Mouse (Mus musculus) lung, embryonic 16.5 days (tissue): ENCODE measurements around the gene Shkbp1. TPM values are rescaled to one million over a fixed set of nuclear protein-coding genes. Genes with fewer than 3 reads are reported as not detected.

Experiments used
- ATAC-seq: fragments of 200-750 bp; cut with Nextera tagmentation; 2 replicates; pipeline ENCODE4 v1.8.0; 2017; ENCODE audit warnings: low read depth, mild to moderate bottlenecking, moderate library complexity
- H3K27ac ChIP-seq: fragments of 300-500 bp; sonication (generic); 2 replicates; pipeline ENCODE4 v1.5.1; 2014; ENCODE audit warnings: mild to moderate bottlenecking, control low read depth, low read length
- H3K27me3 ChIP-seq: fragments of 300-500 bp; sonication (generic); 2 replicates; pipeline ENCODE4 v1.6.1; 2014; ENCODE audit warnings: low read depth, low read length, mixed read lengths; ENCODE audit not compliant: control insufficient read depth, insufficient read depth
- H3K36me3 ChIP-seq: fragments of 300-500 bp; sonication (generic); 2 replicates; pipeline ENCODE4 v1.6.1; 2014; ENCODE audit warnings: low read length; ENCODE audit not compliant: control insufficient read depth, insufficient read depth
- H3K4me1 ChIP-seq: fragments of 300-500 bp; sonication (generic); replicated peaks from 2 replicates; pipeline ENCODE4 v1.6.1; 2014; ENCODE audit warnings: low read length, mixed read lengths; ENCODE audit not compliant: control insufficient read depth, insufficient read depth
- H3K4me2 ChIP-seq: fragments of 300-500 bp; sonication (generic); 2 replicates; pipeline ENCODE4 v1.6.1; 2014; ENCODE audit warnings: low read depth, low read length, control low read depth
- H3K4me3 ChIP-seq: fragments of 300-500 bp; sonication (generic); 2 replicates; pipeline ENCODE4 v1.5.1; 2014; ENCODE audit warnings: mild to moderate bottlenecking, low read length, control low read depth
- H3K9ac ChIP-seq: fragments of 300-500 bp; sonication (generic); 2 replicates; pipeline ENCODE4 v1.6.1; 2014; ENCODE audit warnings: low read length, control low read depth
- H3K9me3 ChIP-seq: fragments of 300-500 bp; sonication (generic); 2 replicates; pipeline ENCODE4 v1.6.1; 2016; ENCODE audit warnings: low read length; ENCODE audit not compliant: control insufficient read depth
- WGBS: fragments of 180-500 bp; shearing (Covaris S2); extraction: QIAGEN DNeasy Blood & Tissue Kit; methylation state at CpG from one replicate; pipeline ENCODE4 v1.1.7; 2014; 5-methylcytosine and 5-hydroxymethylcytosine counted together
- polyA plus RNA-seq: library from polyadenylated mRNA; unstranded; fragments of >200 nt; fragmentation: Nextera tagmentation; extraction: Ambion mirVana; gene quantifications from 2 replicates; pipeline ENCODE4 v1.2.1, GENCODE M21; 2015

Gene Shkbp1
- polyA plus RNA-seq, 1 experiment from 2014 or later, result 46.2 TPM

DNA sequence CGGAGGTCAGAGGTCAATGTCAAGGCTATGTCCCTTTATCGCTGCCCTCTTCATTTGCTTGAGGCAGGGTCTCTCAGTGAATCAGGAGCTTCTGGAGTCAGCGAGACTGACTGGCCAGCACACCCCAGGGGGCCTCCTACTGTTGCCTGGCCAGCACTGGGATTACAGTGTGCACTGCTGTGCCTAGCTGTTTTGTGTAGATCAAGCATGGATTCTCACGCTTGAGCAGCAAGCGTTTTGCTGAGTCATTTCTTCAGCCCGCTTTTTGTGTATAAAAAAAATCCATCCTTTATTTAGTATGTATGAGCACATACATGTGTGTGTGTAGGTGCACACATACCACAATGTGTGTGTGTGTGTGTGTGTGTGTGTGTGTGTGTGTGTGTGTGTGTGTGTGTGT is 33.4 kb upstream of the Shkbp1 start:
- peaks cover 18% of the 10 kb centered on the region for H3K27me3 ChIP-seq
- no peaks in the 10 kb centered on the region for H3K36me3 ChIP-seq
- no peak overlapping the region for H3K27ac ChIP-seq
- no peak overlapping the region for H3K4me2 ChIP-seq
- no peak overlapping the region for H3K4me3 ChIP-seq
- ATAC-seq, result no peak
- 62% methylated on average over 6 of the region's 6 CpGs for WGBS
- H3K9ac ChIP-seq, result no peak overlapping the region
- no peaks in the 10 kb centered on the region for H3K4me1 ChIP-seq
- H3K9me3 ChIP-seq, result no peaks in the 10 kb centered on the region

- Histone ChIP-seq H3K9me3 (no peaks in the 10 kb centered on the region), H3K27me3 (no peaks in the 10 kb centered on the region), H3K9ac (no peak overlapping the region), H3K4me1 (no peaks in the 10 kb centered on the region), H3K36me3 (no peaks in the 10 kb centered on the region), H3K27ac (no peak overlapping the region), H3K4me3 (no peak overlapping the region), H3K4me2 (no peak overlapping the region)
- 30% methylated on average over 4 of the region's 4 CpGs for WGBS
- ATAC-seq, result peak; percentile 68; the same call in 1 of the 2 replicates
Observed at GRCm38 (mm10) chr7:27384731-27385130, 28.9 kb upstream of the Shkbp1 start.

DNA sequence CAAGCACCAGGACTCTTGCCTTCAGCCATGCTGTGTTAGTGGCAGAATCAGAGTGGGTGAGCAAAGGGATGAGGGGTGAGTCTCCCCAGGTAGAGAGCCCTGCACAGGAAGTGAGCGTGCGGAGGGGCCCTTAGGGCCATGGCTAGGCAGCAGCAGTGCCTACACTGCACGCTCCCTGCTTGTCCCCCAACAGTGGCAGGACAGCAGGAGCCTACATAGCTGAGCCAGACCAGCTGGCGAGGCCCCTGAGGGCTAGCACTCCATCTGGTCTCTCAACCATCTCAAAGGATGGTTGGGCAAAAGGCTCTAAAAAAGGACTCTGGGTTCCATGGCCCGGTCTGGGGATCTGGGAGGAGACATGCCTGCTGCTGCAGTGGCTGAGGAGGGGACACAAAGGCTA is 28.3 kb upstream of the Shkbp1 start:
- Histone ChIP-seq H3K4me2 (no peak overlapping the region), H3K9ac (no peak overlapping the region), H3K36me3 (no peaks in the 10 kb centered on the region), H3K4me3 (no peak overlapping the region), H3K9me3 (no peaks in the 10 kb centered on the region), H3K27me3 (no peaks in the 10 kb centered on the region), H3K27ac (no peak overlapping the region), H3K4me1 (no peaks in the 10 kb centered on the region)
- WGBS, result 62% methylated on average over 5 of the region's 5 CpGs
- ATAC-seq, result no peak

- Histone ChIP-seq H3K4me3 (no peak overlapping the region), H3K27ac (no peak overlapping the region), H3K4me1 (0 out of 2 replicates have a peak, but pooled peaks cover 2% of the 10 kb centered on the region), H3K9ac (no peak overlapping the region), H3K4me2 (no peak overlapping the region), H3K27me3 (no peaks in the 10 kb centered on the region; the same call in 1 of the 2 replicates), H3K9me3 (no peaks in the 10 kb centered on the region), H3K36me3 (no peaks in the 10 kb centered on the region)
- WGBS, result 71% methylated on average over 1 of the region's 1 CpGs
- no peak for ATAC-seq
Observed at GRCm38 (mm10) chr7:27383233-27383632, 27.4 kb upstream of the Shkbp1 start.

DNA sequence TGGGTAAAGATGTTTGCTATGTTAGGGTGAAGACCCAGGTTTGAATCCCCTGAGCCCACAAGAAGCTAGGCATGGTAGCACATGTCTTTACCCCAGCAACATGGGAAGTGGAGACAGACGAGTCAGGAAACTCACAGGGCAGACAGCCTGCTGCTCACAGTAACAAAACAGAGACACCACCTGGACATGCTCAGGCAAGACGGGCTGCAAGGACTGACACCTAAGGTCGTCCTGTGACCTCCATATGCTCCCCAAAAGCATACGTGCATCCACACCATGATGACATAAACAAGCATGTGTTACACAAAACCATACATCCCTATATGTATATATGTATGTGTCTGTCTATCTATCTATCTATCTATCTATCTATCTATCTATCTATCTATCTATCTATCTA is 25.7 kb upstream of the Shkbp1 start:
- ATAC-seq, result no peak
- Histone ChIP-seq H3K27ac (no peak overlapping the region), H3K4me3 (no peak overlapping the region), H3K4me2 (no peak overlapping the region), H3K9me3 (no peaks in the 10 kb centered on the region), H3K4me1 (0 out of 2 replicates have a peak, but pooled peaks cover 2% of the 10 kb centered on the region), H3K36me3 (no peaks in the 10 kb centered on the region), H3K27me3 (peaks cover 3% of the 10 kb centered on the region; the same call in 1 of the 2 replicates), H3K9ac (no peak overlapping the region)
- 37% methylated on average over 4 of the region's 4 CpGs for WGBS

DNA sequence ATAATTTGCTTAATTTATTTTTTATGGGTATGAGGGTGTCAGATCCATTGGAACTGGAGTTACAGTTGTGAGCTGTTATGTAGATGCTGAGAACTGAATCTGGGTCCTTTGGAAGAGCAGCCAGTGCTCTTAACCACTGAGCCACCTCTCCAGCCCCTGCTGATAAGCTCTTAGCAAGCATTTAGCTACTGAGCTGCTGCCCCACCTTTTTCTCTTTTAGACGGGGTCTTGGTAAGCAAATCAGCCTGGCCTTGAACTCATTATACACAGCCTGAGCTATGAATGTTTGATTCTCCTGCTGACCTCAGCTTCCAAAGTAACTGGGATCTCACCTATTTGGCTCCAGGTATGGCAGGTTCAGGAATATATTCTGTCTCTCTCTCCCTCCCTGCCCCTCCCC is 25.2 kb upstream of the Shkbp1 start:
- Histone ChIP-seq H3K4me2 (no peak overlapping the region), H3K4me1 (0 out of 2 replicates have a peak, but pooled peaks cover 2% of the 10 kb centered on the region), H3K4me3 (no peak overlapping the region), H3K9ac (no peak overlapping the region), H3K27ac (no peak overlapping the region), H3K9me3 (no peaks in the 10 kb centered on the region), H3K27me3 (peaks cover 7% of the 10 kb centered on the region), H3K36me3 (no peaks in the 10 kb centered on the region)
- WGBS, result 33% methylated on average over 1 of the region's 1 CpGs
- no peak for ATAC-seq

DNA sequence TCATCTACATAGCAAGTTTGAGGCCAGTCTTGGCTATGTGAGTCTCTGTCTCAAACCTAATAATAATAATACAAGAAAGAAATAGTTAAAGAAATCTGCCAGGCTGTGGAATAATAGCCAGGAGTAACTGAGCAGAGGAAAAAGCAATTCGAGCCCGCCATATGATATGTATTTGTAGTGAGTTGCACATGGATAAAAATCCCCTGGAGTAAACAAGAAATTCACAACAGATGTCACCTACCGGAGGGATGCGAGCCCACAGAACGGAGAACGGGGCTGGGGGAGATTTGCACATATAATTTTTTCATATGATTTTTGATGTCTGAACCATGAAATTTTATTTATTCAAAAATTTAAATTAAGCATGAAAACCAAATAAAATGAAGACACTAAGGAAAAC is 24.0 kb upstream of the Shkbp1 start:
- 90% methylated on average over 6 of the region's 6 CpGs for WGBS
- H3K4me2 ChIP-seq, result no peak overlapping the region

DNA sequence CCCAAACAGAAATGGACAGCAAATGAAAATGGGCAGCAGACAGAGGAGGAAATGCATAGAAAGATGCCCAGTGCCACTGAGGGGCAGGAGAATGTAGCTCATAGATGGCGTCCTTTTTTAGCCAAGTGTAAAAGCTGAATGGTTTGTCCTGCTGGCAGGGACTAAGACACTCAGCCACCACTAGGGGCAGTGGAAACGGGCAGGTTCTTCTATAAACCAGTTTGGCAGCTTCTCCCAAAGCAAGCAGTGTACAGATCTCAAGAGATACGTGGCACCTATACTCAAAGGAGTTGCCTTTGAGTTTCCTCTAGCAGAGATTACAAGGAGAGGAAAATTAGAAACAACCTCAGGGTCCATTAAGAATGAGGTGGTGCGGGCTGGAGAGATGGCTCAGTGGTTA is 22.6 kb upstream of the Shkbp1 start:
- 14% methylated on average over 4 of the region's 4 CpGs for WGBS

More for the DNA sequence above, 24.0 kb upstream of the Shkbp1 start:
- Histone ChIP-seq H3K36me3 (no peaks in the 10 kb centered on the region), H3K4me1 (peaks cover 2% of the 10 kb centered on the region; the same call in 1 of the 2 replicates), H3K9me3 (no peaks in the 10 kb centered on the region), H3K27ac (no peak overlapping the region), H3K4me3 (no peak overlapping the region), H3K27me3 (peaks cover 18% of the 10 kb centered on the region), H3K9ac (no peak overlapping the region)
- ATAC-seq, result no peak

GRCm38 (mm10) chr7:27375274-27375673 is 19.5 kb upstream of the Shkbp1 start:
- no peak overlapping the region for H3K27ac ChIP-seq
- no peak overlapping the region for H3K9ac ChIP-seq
- no peak overlapping the region for H3K4me3 ChIP-seq
- peaks cover 6% of the 10 kb centered on the region for H3K4me1 ChIP-seq
- ATAC-seq, result no peak
- no peaks in the 10 kb centered on the region for H3K9me3 ChIP-seq
- H3K36me3 ChIP-seq, result no peaks in the 10 kb centered on the region
- H3K27me3 ChIP-seq, result peaks cover 57% of the 10 kb centered on the region
- no peak overlapping the region; the same call in 1 of the 2 replicates for H3K4me2 ChIP-seq
- under 1% methylated on average over 22 of the region's 22 CpGs for WGBS

More for the DNA sequence above, 22.6 kb upstream of the Shkbp1 start:
- Histone ChIP-seq H3K4me3 (no peak overlapping the region), H3K27me3 (peaks cover 30% of the 10 kb centered on the region), H3K4me1 (peaks cover 2% of the 10 kb centered on the region; the same call in 1 of the 2 replicates), H3K4me2 (no peak overlapping the region), H3K27ac (peak overlapping the region; percentile 13; the same call in 1 of the 2 replicates), H3K9me3 (no peaks in the 10 kb centered on the region), H3K9ac (no peak overlapping the region), H3K36me3 (no peaks in the 10 kb centered on the region)
- peak; percentile 80 for ATAC-seq
